Mouse (Mus musculus) embryonic facial prominence, embryonic 10.5 days (tissue): ENCODE data around the gene Tgfbr3. TPM values are rescaled to one million over a fixed set of nuclear protein-coding genes. Genes with fewer than 3 reads are reported as not detected.

Source experiments
- DNase-seq: peaks from one replicate; pipeline ENCODE4 v3.0.0-alpha.2; 2017; ENCODE audit warnings: low spot score
- H3K27ac ChIP-seq: fragments of 300-500 bp; sonication (generic); replicated peaks from 2 replicates; pipeline ENCODE4 v1.5.1; 2016; ENCODE audit warnings: mild to moderate bottlenecking
- H3K27me3 ChIP-seq: fragments of 300-500 bp; sonication (generic); replicated peaks from 2 replicates; pipeline ENCODE4 v1.6.1; 2016; ENCODE audit warnings: low read depth, mild to moderate bottlenecking; ENCODE audit not compliant: poor library complexity, severe bottlenecking
- H3K36me3 ChIP-seq: fragments of 300-500 bp; sonication (generic); replicated peaks from 2 replicates; pipeline ENCODE4 v1.6.1; 2016; ENCODE audit warnings: mild to moderate bottlenecking, moderate library complexity
- H3K4me1 ChIP-seq: fragments of 300-500 bp; sonication (generic); 2 replicates; pipeline ENCODE4 v1.6.1; 2016
- H3K4me3 ChIP-seq: fragments of 300-500 bp; sonication (generic); 2 replicates; pipeline ENCODE4 v1.5.1; 2016; ENCODE audit warnings: mild to moderate bottlenecking, moderate library complexity
- H3K9me3 ChIP-seq: fragments of 300-500 bp; sonication (generic); 2 replicates; pipeline ENCODE4 v1.6.1; 2016; ENCODE audit warnings: mild to moderate bottlenecking
- WGBS: fragments of 180-500 bp; shearing (Covaris S2); methylation state at CpG from one replicate; pipeline ENCODE4 v1.1.7; 2016; 5-methylcytosine and 5-hydroxymethylcytosine counted together
- polyA plus RNA-seq: library from polyadenylated mRNA; unstranded; fragments of >200 nt; fragmentation: Nextera tagmentation; extraction: Ambion mirVana; gene quantifications from 2 replicates; pipeline ENCODE4 v1.2.1, GENCODE M21; 2016

Tgfbr3 gene
- 9.4 and 9.8 TPM in 2 replicates for polyA plus RNA-seq

DNA sequence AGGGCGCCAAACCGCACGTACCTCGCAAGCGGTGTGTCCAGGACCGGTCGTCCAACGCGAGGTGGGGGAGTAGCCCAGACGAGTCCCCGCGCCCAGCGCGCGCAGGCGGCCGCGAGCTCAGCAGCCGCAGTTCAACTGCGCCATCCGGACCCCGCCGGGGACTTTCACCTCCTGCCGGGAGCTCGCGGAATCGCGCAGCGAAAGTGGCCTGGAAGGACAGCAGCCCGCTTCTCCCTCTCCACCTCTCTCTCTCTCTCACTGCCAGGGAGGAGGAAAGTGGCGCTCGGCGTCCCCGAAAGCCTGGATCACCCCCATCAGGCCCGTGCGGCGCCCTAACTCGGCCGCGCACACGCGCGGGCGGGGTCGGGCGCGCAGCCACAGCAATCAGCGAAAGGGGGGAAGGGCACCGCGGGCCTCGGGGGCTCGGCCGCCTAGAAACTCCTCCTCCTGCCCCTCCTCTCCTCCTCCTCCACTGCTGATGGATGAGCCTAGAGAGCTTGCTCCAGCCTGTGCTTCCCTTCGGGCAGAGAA lies at the start of gene Tgfbr3:
Gene Tgfbr3, minus strand, starts transcription at position 396 of the 531 bp plus-strand sequence.
- peak within 1 kb of the TSS; percentile 89 for H3K4me3 ChIP-seq
- 1% methylated on average over 54 of the region's 54 CpGs for WGBS
- H3K4me1 ChIP-seq: peaks cover 18% of the 10 kb centered on the region
- no peaks in the 10 kb centered on the region for H3K9me3 ChIP-seq
- peak; percentile 90 for DNase-seq
- no peaks in the 10 kb centered on the region for H3K36me3 ChIP-seq
- peak within 1 kb of the TSS; percentile 92 for H3K27ac ChIP-seq
- H3K27me3 ChIP-seq: peaks cover 45% of the 10 kb centered on the region

DNA sequence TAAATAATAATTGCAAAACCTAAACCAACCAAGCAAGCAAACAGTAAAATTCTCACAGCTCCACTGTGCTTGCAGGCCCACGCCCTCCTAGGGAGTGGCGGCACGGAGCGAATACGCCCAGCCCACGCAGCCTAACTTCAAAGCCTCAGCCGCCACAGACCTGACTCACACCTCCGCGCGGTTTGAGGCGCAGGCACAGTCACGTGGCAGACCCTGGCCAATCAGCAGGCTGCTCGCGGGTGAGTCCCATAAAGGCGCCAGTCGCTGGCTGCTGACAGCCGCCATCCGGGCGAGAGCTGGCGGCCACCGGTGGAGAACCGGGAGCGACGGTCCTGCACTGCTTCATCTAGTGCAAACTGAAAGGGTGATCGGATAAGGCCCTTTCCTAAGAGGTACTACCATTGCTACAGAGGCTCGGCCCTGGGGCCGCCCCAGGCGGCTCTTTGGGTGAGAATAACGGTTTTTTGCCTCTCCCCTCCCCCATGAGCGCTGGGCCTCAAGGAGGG lies 41.5 kb upstream of the Tgfbr3 start, which contains the start of gene Brdt:
Gene Brdt, plus strand, starts transcription at position 244 of the 506 bp plus-strand sequence.
- H3K36me3 ChIP-seq: no peaks in the 10 kb centered on the region
- H3K4me1 ChIP-seq: no peaks in the 10 kb centered on the region
- 89% methylated on average over 30 of the region's 30 CpGs for WGBS
- no peak within 1 kb of the TSS for H3K4me3 ChIP-seq
- no peak within 1 kb of the TSS for H3K27ac ChIP-seq
- 0 out of 2 replicates have a peak, but pooled peaks cover 4% of the 10 kb centered on the region for H3K9me3 ChIP-seq
- H3K27me3 ChIP-seq: no peaks in the 10 kb centered on the region
- DNase-seq: no peak

GRCm38 (mm10) chr5:107320703-107321102 lies 31.3 kb upstream of the Tgfbr3 start:
- Histone ChIP-seq H3K4me3 (no peak overlapping the region), H3K27me3 (no peaks in the 10 kb centered on the region), H3K36me3 (no peaks in the 10 kb centered on the region), H3K4me1 (no peaks in the 10 kb centered on the region), H3K9me3 (no peaks in the 10 kb centered on the region), H3K27ac (no peak overlapping the region)
- no peak for DNase-seq
- WGBS: 8% methylated on average over 1 of the region's 1 CpGs

DNA sequence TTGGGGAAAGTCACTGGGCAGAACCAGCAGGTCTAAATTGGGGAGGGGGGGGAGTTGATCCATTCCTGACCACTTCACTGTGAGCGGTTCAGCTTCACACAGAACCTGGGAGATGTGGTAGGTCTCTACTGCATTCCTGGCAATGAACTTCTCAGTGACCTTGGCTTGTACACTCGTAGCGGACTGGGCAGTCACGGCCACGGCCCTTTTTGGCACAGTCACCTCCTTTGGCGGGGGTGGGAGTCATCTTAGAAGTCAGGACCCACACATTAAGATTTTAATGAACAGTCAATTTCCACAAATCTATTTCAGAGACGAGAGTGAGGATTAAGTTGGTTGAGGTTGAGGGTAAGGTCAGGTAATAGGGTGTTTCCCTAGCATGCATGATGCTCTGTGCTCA lies 27.7 kb upstream of the Tgfbr3 start:
- Histone ChIP-seq H3K4me3 (no peak overlapping the region), H3K4me1 (no peaks in the 10 kb centered on the region), H3K36me3 (no peaks in the 10 kb centered on the region), H3K27me3 (no peaks in the 10 kb centered on the region), H3K9me3 (no peaks in the 10 kb centered on the region), H3K27ac (no peak overlapping the region)
- 92% methylated on average over 7 of the region's 7 CpGs for WGBS
- no peak for DNase-seq

- WGBS: 75% methylated on average over 4 of the region's 4 CpGs
- Histone ChIP-seq H3K27ac (no peak overlapping the region), H3K4me1 (peaks cover 13% of the 10 kb centered on the region), H3K36me3 (no peaks in the 10 kb centered on the region), H3K9me3 (no peaks in the 10 kb centered on the region), H3K4me3 (no peak overlapping the region), H3K27me3 (no peaks in the 10 kb centered on the region)
- DNase-seq: no peak
Observed at GRCm38 (mm10) chr5:107307432-107307831, 18.0 kb upstream of the Tgfbr3 start.

- H3K27me3 ChIP-seq: no peaks in the 10 kb centered on the region
- no peaks in the 10 kb centered on the region for H3K36me3 ChIP-seq
- 79% methylated on average over 13 of the region's 13 CpGs for WGBS
- H3K27ac ChIP-seq: no peak overlapping the region
- peaks cover 13% of the 10 kb centered on the region for H3K4me1 ChIP-seq
- no peak for DNase-seq
- no peak overlapping the region for H3K4me3 ChIP-seq
- H3K9me3 ChIP-seq: no peaks in the 10 kb centered on the region
Observed at GRCm38 (mm10) chr5:107304117-107304825, 14.8 kb upstream of the Tgfbr3 start.

DNA sequence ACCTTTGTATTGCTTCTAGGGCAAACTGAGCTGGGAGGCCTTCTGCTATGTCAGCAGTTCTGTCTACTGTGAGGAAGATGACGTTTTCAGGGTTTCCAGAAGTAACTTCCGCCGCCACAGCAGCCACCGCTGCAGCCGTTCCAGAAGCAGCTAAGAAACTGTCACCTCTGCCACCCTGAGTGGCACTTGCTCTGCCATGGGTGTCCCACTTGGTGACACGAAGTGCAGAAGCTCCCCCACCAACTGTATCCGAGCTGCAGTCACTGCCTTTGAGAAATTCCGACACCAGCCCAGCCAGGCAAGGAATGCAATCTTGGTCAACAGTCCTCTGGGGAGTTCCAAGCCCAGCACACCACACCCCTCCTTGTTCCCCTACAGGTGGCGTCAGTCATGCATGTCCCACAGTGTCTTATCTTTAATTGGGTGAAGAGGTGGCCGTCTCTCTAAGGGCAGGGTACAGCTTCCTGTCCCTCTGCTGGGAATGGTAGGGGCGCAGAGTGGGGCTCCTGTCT lies 14.0 kb upstream of the Tgfbr3 start:
- Histone ChIP-seq H3K27ac (no peak overlapping the region), H3K4me1 (peaks cover 13% of the 10 kb centered on the region), H3K4me3 (no peak overlapping the region), H3K9me3 (no peaks in the 10 kb centered on the region), H3K36me3 (no peaks in the 10 kb centered on the region), H3K27me3 (no peaks in the 10 kb centered on the region)
- DNase-seq: peak; percentile 7
- WGBS: 55% methylated on average over 11 of the region's 11 CpGs

DNA sequence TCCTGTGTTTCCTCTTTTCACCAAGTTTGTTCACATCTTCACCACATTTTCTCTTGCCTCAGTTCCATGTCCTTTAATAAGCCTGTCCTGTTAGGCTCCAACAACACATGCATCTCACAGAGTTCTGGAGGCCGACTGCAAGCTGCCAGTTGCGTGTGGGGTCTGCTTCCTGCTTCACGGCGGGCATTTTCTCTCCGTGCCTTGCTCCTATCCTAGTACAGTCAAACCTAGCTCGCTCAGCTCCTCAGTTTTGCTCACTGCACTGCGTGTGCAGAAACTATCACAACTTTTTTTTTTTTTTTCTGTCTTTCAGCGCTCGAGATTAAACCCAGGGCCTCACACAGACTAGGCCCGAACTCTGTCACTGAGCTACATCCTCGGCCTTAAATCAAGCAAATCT lies 9.4 kb upstream of the Tgfbr3 start:
- Histone ChIP-seq H3K36me3 (no peaks in the 10 kb centered on the region), H3K27me3 (no peaks in the 10 kb centered on the region), H3K4me3 (no peak overlapping the region), H3K4me1 (peaks cover 20% of the 10 kb centered on the region), H3K27ac (no peak overlapping the region), H3K9me3 (no peaks in the 10 kb centered on the region)
- DNase-seq: no peak
- WGBS: 82% methylated on average over 11 of the region's 11 CpGs

DNA sequence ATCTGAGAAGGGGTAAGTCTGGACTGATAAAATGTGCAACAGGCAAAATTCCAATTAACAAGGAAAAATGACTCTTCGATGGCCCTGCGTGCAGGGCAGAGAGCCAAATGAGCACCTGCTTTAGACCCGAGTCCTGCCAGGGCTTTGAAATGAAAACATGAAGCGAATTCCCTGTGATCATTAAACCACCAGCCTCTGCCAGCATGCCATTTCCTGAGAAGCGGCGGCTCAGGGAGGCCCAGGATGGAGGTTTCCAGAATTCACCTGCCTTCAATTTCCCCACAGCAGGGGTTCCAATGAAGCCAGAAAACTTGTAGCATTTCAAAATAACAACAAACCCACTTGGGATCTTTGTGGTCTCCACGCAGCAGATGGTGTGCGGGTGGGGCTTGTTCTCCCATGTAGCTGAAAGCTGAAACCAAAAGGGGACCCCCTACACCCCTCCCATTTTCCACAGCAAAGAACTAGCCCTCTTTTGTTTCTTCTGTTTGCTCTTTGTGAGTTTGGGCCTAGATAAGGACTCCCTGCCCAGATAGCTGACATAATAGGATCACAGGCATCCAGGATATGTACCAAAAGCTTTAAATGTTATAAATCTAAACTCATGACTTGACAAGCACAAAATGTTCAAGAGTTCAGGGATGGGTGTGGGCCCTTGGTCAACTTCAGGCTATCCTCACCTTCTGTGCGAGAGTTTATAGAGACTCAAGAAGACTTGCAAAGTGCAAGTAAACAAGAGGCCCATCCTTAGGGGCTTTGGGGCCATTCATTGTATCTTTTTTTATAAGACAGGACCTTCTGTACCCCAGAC lies 7.3 kb upstream of the Tgfbr3 start:
- WGBS: 44% methylated on average over 9 of the region's 9 CpGs
- Histone ChIP-seq H3K36me3 (no peaks in the 10 kb centered on the region), H3K27ac (no peak overlapping the region), H3K4me3 (no peak overlapping the region), H3K27me3 (peaks cover 13% of the 10 kb centered on the region), H3K9me3 (no peaks in the 10 kb centered on the region), H3K4me1 (peaks cover 12% of the 10 kb centered on the region)
- DNase-seq: no peak

DNA sequence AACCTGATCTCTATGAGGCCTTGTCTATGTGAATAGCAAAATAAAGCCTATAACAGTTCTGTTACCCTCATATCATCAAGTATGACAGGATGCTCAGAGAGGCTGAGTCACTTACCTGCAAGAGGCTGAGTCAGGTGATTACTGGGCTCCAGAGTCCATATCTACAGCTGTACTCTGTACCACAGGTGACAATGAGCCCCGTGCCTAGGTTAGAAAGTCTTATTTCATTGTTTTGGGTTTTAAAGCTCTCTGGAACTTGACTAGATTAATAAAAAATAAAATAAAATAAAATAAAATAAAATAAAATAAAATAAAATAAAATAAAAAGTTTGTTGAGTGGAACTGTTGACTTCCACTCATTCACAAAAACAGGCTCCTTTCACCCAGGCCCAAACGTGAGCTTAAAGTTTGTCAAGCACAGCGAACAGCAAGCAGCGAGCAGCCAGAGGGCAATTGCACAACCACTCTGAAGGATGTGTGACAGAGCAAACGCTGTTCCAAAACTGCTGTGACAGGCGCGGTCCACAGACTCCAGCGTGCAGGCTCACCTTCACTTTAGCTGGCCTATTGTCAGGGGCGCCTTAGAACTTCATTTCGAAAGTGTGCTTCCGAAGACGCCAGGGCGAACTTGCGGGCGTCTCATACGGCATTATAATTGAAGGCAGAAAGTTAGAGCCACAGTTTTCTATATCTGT lies 6.5 kb upstream of the Tgfbr3 start:
- Histone ChIP-seq H3K27ac (no peak overlapping the region), H3K36me3 (no peaks in the 10 kb centered on the region), H3K27me3 (peaks cover 20% of the 10 kb centered on the region), H3K9me3 (no peaks in the 10 kb centered on the region), H3K4me3 (no peak overlapping the region), H3K4me1 (peaks cover 12% of the 10 kb centered on the region)
- DNase-seq: no peak
- WGBS: 72% methylated on average over 16 of the region's 16 CpGs

- Histone ChIP-seq H3K36me3 (no peaks in the 10 kb centered on the region), H3K4me3 (no peak overlapping the region), H3K27me3 (peaks cover 27% of the 10 kb centered on the region), H3K4me1 (peaks cover 12% of the 10 kb centered on the region), H3K27ac (no peak overlapping the region), H3K9me3 (no peaks in the 10 kb centered on the region)
- 82% methylated on average over 8 of the region's 8 CpGs for WGBS
- DNase-seq: no peak
Observed at GRCm38 (mm10) chr5:107295061-107295816, 5.8 kb upstream of the Tgfbr3 start.
